ENCODE assay signal across 16 mouse cellular contexts in genomic region chr4:150406821-150407220, GRCm38 (mm10).
DNase-seq lines count a peak whose midpoint lies in the region; ATAC-seq and TF ChIP-seq lines count a peak whose summit lies in the region.
"Had no signal": no experiment of that assay in that cellular context is flagged by ENCODE, and none has a peak within 500 bp of the region (broad histone marks: within the 10 kb centered on the region; RNA-seq: fewer than 3 reads in every experiment).

No protein-coding gene starts in this region.

- H3K9ac ChIP-seq in kidney, embryonic 15.5 days: no peak overlapping the region
- H3K9ac ChIP-seq in heart, embryonic 16.5 days (ENCODE audit: low read length): 0 out of 2 replicates have a peak overlapping the region, but pooled peaks have one; percentile 33
- no peak overlapping the region for H3K9ac ChIP-seq in liver, postnatal 0 days (replicated peaks)
- H3K9ac ChIP-seq: midbrain, embryonic 15.5 days had no signal

- ATAC-seq in kidney, embryonic 15.5 days (replicated peaks; ENCODE audit: low FRiP score): no peak
- ATAC-seq in heart, embryonic 16.5 days (replicated peaks; ENCODE audit: extremely low read depth, insufficient read depth, low FRiP score): no peak
- no peak for ATAC-seq in liver, postnatal 0 days
- ATAC-seq: forebrain, embryonic 14.5 days; midbrain, embryonic 15.5 days had no signal

- peaks cover 39% of the 10 kb centered on the region for H3K36me3 ChIP-seq in kidney, embryonic 15.5 days
- H3K36me3 ChIP-seq in heart, embryonic 16.5 days (ENCODE audit: control insufficient read depth, insufficient read depth): peaks cover 9% of the 10 kb centered on the region; the same call in 1 of the 2 replicates
- H3K36me3 ChIP-seq in liver, postnatal 0 days (replicated peaks; ENCODE audit: insufficient read depth, low read length): no peaks in the 10 kb centered on the region; the same call in 1 of the 2 replicates
- H3K36me3 ChIP-seq: midbrain, embryonic 15.5 days had no signal

- peaks cover 52% of the 10 kb centered on the region for H3K4me1 ChIP-seq in kidney, embryonic 15.5 days
- H3K4me1 ChIP-seq in heart, embryonic 16.5 days (ENCODE audit: control insufficient read depth, insufficient read depth, low read length): peaks cover 55% of the 10 kb centered on the region
- H3K4me1 ChIP-seq in liver, postnatal 0 days (ENCODE audit: insufficient read depth): peaks cover 42% of the 10 kb centered on the region

- intact Hi-C loops in heart, postnatal 10 days (cut with DNase I): loop anchor here (2.0 to 5.0 kb wide), 2 partner anchors 40 to 58 kb away; no protein-coding TSS in a partner anchor

- 78% methylated on average over 6 of the region's 6 CpGs for WGBS in kidney, embryonic 15.5 days
- 71% methylated on average over 6 of the region's 6 CpGs for WGBS in heart, embryonic 16.5 days
- WGBS in liver, postnatal 0 days (ENCODE audit: insufficient replicate concordance): 66% methylated on average over 6 of the region's 6 CpGs

- no peak for TF ChIP-seq CTCF in liver, postnatal 0 days (IDR thresholded peaks at IDR 0.05; ENCODE audit: low read depth)

- H3K4me3 ChIP-seq in kidney, embryonic 15.5 days (replicated peaks): no peak overlapping the region
- peak overlapping the region; percentile 14 for H3K4me3 ChIP-seq in heart, embryonic 16.5 days (ENCODE audit: low read length)
- H3K4me3 ChIP-seq in liver, postnatal 0 days (ENCODE audit: low read depth, low read length): peak overlapping the region; percentile 5; the same call in 1 of the 2 replicates
- H3K4me3 ChIP-seq: hindbrain, embryonic 10.5 days; midbrain, embryonic 15.5 days had no signal

- no peak for TF ChIP-seq EP300 in liver, postnatal 0 days (IDR thresholded peaks at IDR 0.05; ENCODE audit: low read depth)

- H3K27me3 ChIP-seq in kidney, embryonic 15.5 days: no peaks in the 10 kb centered on the region
- no peaks in the 10 kb centered on the region for H3K27me3 ChIP-seq in heart, embryonic 16.5 days (ENCODE audit: control insufficient read depth, insufficient read depth, low read length)
- no peaks in the 10 kb centered on the region for H3K27me3 ChIP-seq in liver, postnatal 0 days (ENCODE audit: insufficient read depth, low read length)
- H3K27me3 ChIP-seq: midbrain, embryonic 15.5 days had no signal

- no peak overlapping the region for H3K27ac ChIP-seq in kidney, embryonic 15.5 days
- H3K27ac ChIP-seq in heart, embryonic 16.5 days (ENCODE audit: low read length): peak overlapping the region; percentile 25; the same call in 1 of the 2 replicates
- peak overlapping the region; percentile 56 for H3K27ac ChIP-seq in liver, postnatal 0 days (ENCODE audit: low read depth)
- H3K27ac ChIP-seq: hindbrain, embryonic 10.5 days had no signal

- H3K4me2 ChIP-seq in kidney, embryonic 15.5 days: 0 out of 2 replicates have a peak overlapping the region, but pooled peaks have one; percentile 0
- peak overlapping the region; percentile 47 for H3K4me2 ChIP-seq in heart, embryonic 16.5 days (ENCODE audit: low read depth, low read length)
- peak overlapping the region; percentile 58 for H3K4me2 ChIP-seq in liver, postnatal 0 days (ENCODE audit: low read depth, low read length)
- H3K4me2 ChIP-seq: midbrain, embryonic 15.5 days had no signal

- DNase-seq in heart, adult 11 months: peak; percentile 84
- no peak for DNase-seq in heart, postnatal 10 days
- DNase-seq in kidney, postnatal 14 days: no peak
- no peak for DNase-seq in liver, postnatal 0 days
- no peak for DNase-seq in right cerebral cortex, adult 18-20 months
- DNase-seq: kidney, adult 18-20 months; kidney, postnatal 4 days; left cerebral cortex, postnatal 4 days; lung, adult 2 months; right cerebral cortex, postnatal 14 days; thymus, postnatal 36 days had no signal

- H3K9me3 ChIP-seq in kidney, embryonic 15.5 days (replicated peaks): no peaks in the 10 kb centered on the region
- H3K9me3 ChIP-seq in heart, embryonic 16.5 days (replicated peaks; ENCODE audit: control insufficient read depth, low read length): no peaks in the 10 kb centered on the region
- no peaks in the 10 kb centered on the region for H3K9me3 ChIP-seq in liver, postnatal 0 days (ENCODE audit: low read length)
- H3K9me3 ChIP-seq: hindbrain, embryonic 10.5 days; midbrain, embryonic 15.5 days had no signal

Comparison
In these comparisons a context has a peak if more than half of its experiments do, and no peak if none do; other contexts are left out.
1. H3K4me2 ChIP-seq: peak in every context shown above with its lines; median percentile 58 in liver, postnatal 0 days; 47 in heart, embryonic 16.5 days; 0 in kidney, embryonic 15.5 days.